Mouse (Mus musculus) spleen, adult 12 weeks (tissue): Measurements from ENCODE around the gene Cypt2.
"Not testable (repeated sequence)": the region's sequence is repeated elsewhere in the genome, so short reads cannot be mapped to it uniquely, and the experiment has no call there.

Source experiments
- DNase-seq: peaks from one replicate; pipeline ENCODE4 v3.0.0; 2022; ENCODE audit warnings: low spot score

The Cypt2 gene

DNA sequence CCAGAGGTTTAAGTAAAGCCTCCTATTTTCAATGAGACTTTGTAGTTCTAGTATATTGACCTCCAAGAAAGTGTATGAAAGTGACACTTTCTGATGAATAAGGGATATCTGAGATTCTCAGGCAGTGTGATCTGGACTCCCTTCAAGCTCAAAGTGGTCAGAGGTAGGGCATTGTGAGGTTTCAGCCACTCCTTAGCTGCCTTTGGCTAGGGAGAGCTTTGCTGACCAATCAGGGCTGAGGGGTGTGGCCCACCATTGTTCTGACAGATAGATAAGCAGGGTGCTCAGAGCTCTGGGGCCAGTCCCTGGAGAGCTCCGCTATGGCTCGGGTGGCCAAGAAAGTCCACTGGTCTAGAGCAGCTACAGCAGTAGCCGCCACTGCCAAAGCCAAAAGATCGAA is at the start of gene Cypt2:
Cypt2 (plus strand) TSS at position 301 of the 400 bp plus-strand sequence.
- not testable (repeated sequence) for DNase-seq

DNA sequence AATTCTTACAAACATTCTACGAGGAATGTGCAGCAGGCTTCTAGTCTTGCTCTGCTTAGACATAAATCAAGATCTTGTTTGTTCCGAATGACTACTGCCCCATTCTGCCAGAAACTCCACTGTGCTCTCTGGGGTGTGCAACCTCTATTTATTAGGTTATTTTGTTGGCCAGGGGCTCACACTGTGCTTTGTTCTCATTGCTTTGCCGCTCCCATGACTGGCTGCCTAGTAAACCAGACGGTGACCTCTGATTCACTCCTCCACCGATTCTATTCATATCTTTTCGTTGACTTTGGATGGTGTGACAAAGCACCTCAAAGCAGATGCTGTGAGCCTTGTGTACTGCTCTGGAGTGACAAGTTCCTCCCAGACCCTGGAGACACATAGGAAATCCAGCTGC is 46.7 kb downstream of the Cypt2 start:
- DNase-seq, result no peak
